25 mouse cellular contexts compared by ENCODE assay signal in genomic region chr14:73056813-73057212, GRCm38 (mm10). TPM values are rescaled to one million over a fixed set of nuclear protein-coding genes. Genes with fewer than 3 reads are reported as not detected.
"Had no signal": no experiment of that assay in that cellular context is flagged by ENCODE, and none has a peak within 500 bp of the region (broad histone marks: within the 10 kb centered on the region; RNA-seq: fewer than 3 reads in every experiment).

No protein-coding gene starts in this region.

- H3K36me3 ChIP-seq: limb, embryonic 12.5 days; limb, embryonic 15.5 days; liver, embryonic 12.5 days; liver, embryonic 15.5 days; lung, embryonic 15.5 days; neural tube, embryonic 12.5 days; neural tube, embryonic 15.5 days had no signal

- H3K27ac ChIP-seq: kidney, postnatal 0 days; layer of hippocampus, adult 2 months; limb, embryonic 12.5 days; limb, embryonic 15.5 days; liver, embryonic 12.5 days; liver, embryonic 15.5 days; lung, embryonic 15.5 days; macrophage; neural tube, embryonic 12.5 days; neural tube, embryonic 15.5 days; stomach, postnatal 0 days had no signal

- H3K4me2 ChIP-seq: limb, embryonic 12.5 days; limb, embryonic 15.5 days; liver, embryonic 12.5 days; liver, embryonic 15.5 days; lung, embryonic 15.5 days; midbrain, embryonic 11.5 days; neural tube, embryonic 12.5 days; neural tube, embryonic 15.5 days had no signal

- H3K27me3 ChIP-seq: limb, embryonic 12.5 days; limb, embryonic 15.5 days; liver, embryonic 12.5 days; liver, embryonic 15.5 days; lung, embryonic 15.5 days; neural tube, embryonic 12.5 days; neural tube, embryonic 15.5 days had no signal

- H3K4me3 ChIP-seq: layer of hippocampus, adult 2 months; limb, embryonic 12.5 days; limb, embryonic 15.5 days; liver, embryonic 12.5 days; liver, embryonic 15.5 days; lung, embryonic 15.5 days; neural tube, embryonic 12.5 days; neural tube, embryonic 15.5 days had no signal

- DNase-seq: kidney, adult 2 months; kidney, postnatal 25 days; layer of hippocampus, adult 9-11 months; left cerebral cortex, postnatal 4 days; lung, adult 18-20 months; lung, postnatal 14 days; midbrain, embryonic 14.5 days; right cerebral cortex, adult 18-20 months; right cerebral cortex, postnatal 14 days; right cerebral cortex, postnatal 4 days; thymus, adult 2 months; thymus, postnatal 14 days had no signal

- H3K4me1 ChIP-seq: limb, embryonic 12.5 days; limb, embryonic 15.5 days; liver, embryonic 12.5 days; liver, embryonic 15.5 days; lung, embryonic 15.5 days; neural tube, embryonic 12.5 days; neural tube, embryonic 15.5 days had no signal

- H3K9me3 ChIP-seq: limb, embryonic 12.5 days; limb, embryonic 15.5 days; liver, embryonic 12.5 days; liver, embryonic 15.5 days; lung, embryonic 15.5 days; neural tube, embryonic 12.5 days; neural tube, embryonic 15.5 days had no signal

- H3K9ac ChIP-seq: limb, embryonic 12.5 days; limb, embryonic 15.5 days; liver, embryonic 12.5 days; liver, embryonic 15.5 days; lung, embryonic 15.5 days; neural tube, embryonic 12.5 days; neural tube, embryonic 15.5 days had no signal

- ATAC-seq: liver, embryonic 12.5 days had no signal

RNA-seq across cellular contexts. Expression of gene Cysltr2, which starts 7.9 kb away (rescaled TPM):
- total RNA-seq: midbrain, postnatal 0 days had no signal
- polyA plus RNA-seq: limb, embryonic 12.5 days; midbrain, embryonic 11.5 days; neural tube, embryonic 12.5 days had no signal
